ENCODE assay signal across 8 mouse cellular contexts in genomic region chr7:90128631-90129200, GRCm38 (mm10). TPM values are rescaled to one million over a fixed set of nuclear protein-coding genes. Genes with fewer than 3 reads are reported as not detected.
DNase-seq lines count a peak whose midpoint lies in the region; ATAC-seq and TF ChIP-seq lines count a peak whose summit lies in the region.

No protein-coding gene starts in this region.

- no peak for TF ChIP-seq POLR2A in thymus, adult 2 months (IDR thresholded peaks at IDR 0.05; ENCODE audit: control insufficient read depth, extremely low read depth, insufficient read depth, low read length, poor library complexity)

- no peak for TF ChIP-seq CTCF in thymus, adult 2 months (IDR thresholded peaks at IDR 0.05; ENCODE audit: borderline replicate concordance, control insufficient read depth, extremely low read depth, insufficient read depth, low read length, poor library complexity)
- no peak for TF ChIP-seq CTCF in stomach, postnatal 0 days (IDR thresholded peaks at IDR 0.05; ENCODE audit: low read depth)

- no peaks in the 10 kb centered on the region for H3K27me3 ChIP-seq in thymus, adult 2 months (ENCODE audit: control insufficient read depth, insufficient read depth, low read length)
- H3K27me3 ChIP-seq in limb, embryonic 13.5 days: no peaks in the 10 kb centered on the region
- H3K27me3 ChIP-seq in stomach, postnatal 0 days (ENCODE audit: control insufficient read depth, insufficient read depth, low read length): no peaks in the 10 kb centered on the region

- TF ChIP-seq EP300 in stomach, postnatal 0 days (optimal IDR thresholded peaks at IDR 0.05): no peak

- peak overlapping the region; percentile 82 for H3K4me2 ChIP-seq in limb, embryonic 13.5 days (replicated peaks)
- H3K4me2 ChIP-seq in stomach, postnatal 0 days (replicated peaks; ENCODE audit: low read depth): peak overlapping the region; percentile 66

- no peaks in the 10 kb centered on the region for H3K36me3 ChIP-seq in thymus, adult 2 months (ENCODE audit: control insufficient read depth, insufficient read depth, low read length)
- H3K36me3 ChIP-seq in limb, embryonic 13.5 days: peaks cover 5% of the 10 kb centered on the region
- no peaks in the 10 kb centered on the region for H3K36me3 ChIP-seq in stomach, postnatal 0 days (ENCODE audit: control insufficient read depth, insufficient read depth, low read length)

- no peaks in the 10 kb centered on the region; the same call in 1 of the 2 replicates for H3K4me1 ChIP-seq in thymus, adult 2 months (replicated peaks; ENCODE audit: control insufficient read depth, insufficient read depth, low read length)
- H3K4me1 ChIP-seq in limb, embryonic 13.5 days: peaks cover 18% of the 10 kb centered on the region
- H3K4me1 ChIP-seq in stomach, postnatal 0 days (replicated peaks; ENCODE audit: control insufficient read depth, insufficient read depth): no peaks in the 10 kb centered on the region

- intact Hi-C loops in gastrocnemius, postnatal 14 days (cut with DNase I; ENCODE audit: low total_unique reads): no loop called here

- H3K9ac ChIP-seq in limb, embryonic 13.5 days: 0 out of 2 replicates have a peak overlapping the region, but pooled peaks have one; percentile 97
- no peak overlapping the region; the same call in 1 of the 2 replicates for H3K9ac ChIP-seq in stomach, postnatal 0 days (ENCODE audit: low read length)

- H3K4me3 ChIP-seq in thymus, adult 2 months (ENCODE audit: control insufficient read depth, insufficient read depth, low read length): no peak overlapping the region
- peak overlapping the region; percentile 96 for H3K4me3 ChIP-seq in limb, embryonic 13.5 days
- H3K4me3 ChIP-seq in stomach, postnatal 0 days (ENCODE audit: low read depth, low read length): peak overlapping the region; percentile 99

- DNase-seq in frontal cortex, postnatal 10 days (ENCODE audit: low spot score in 2 of 2): no peak
- no peak for DNase-seq in thymus, adult 2 months
- DNase-seq in thymus, postnatal 14 days: no peak
- no peak for DNase-seq in stomach, postnatal 0 days (ENCODE audit: low spot score)
- no peak for DNase-seq in gastrocnemius, postnatal 14 days
- DNase-seq in cerebellum, adult 18-20 months: no peak

- ATAC-seq in frontal cortex, adult (ENCODE audit: low TSS enrichment): 0 out of 2 replicates have a peak, but pooled peaks have one; percentile 1
- ATAC-seq in limb, embryonic 13.5 days (ENCODE audit: low FRiP score, low read depth): no peak
- ATAC-seq in stomach, postnatal 0 days (ENCODE audit: low FRiP score, low TSS enrichment): no peak

- 74% methylated on average over 8 of the region's 8 CpGs for WGBS in thymus, adult 2 months
- WGBS in limb, embryonic 13.5 days: 60% methylated on average over 8 of the region's 8 CpGs
- 46% methylated on average over 8 of the region's 8 CpGs for WGBS in stomach, postnatal 0 days

- H3K9me3 ChIP-seq in limb, embryonic 13.5 days: no peaks in the 10 kb centered on the region
- no peaks in the 10 kb centered on the region for H3K9me3 ChIP-seq in stomach, postnatal 0 days (ENCODE audit: control insufficient read depth, low read length)

- H3K27ac ChIP-seq in thymus, adult 2 months (ENCODE audit: control insufficient read depth, insufficient read depth, low read length): peak overlapping the region; percentile 86; the same call in 1 of the 2 replicates
- H3K27ac ChIP-seq in limb, embryonic 13.5 days: peak overlapping the region; percentile 98
- H3K27ac ChIP-seq in stomach, postnatal 0 days (replicated peaks): peak overlapping the region; percentile 99

RNA-seq across cellular contexts. Expression of gene Picalm, which starts 1.3 kb away (rescaled TPM):
- polyA plus RNA-seq in thymus, adult 2 months (2012; rRNA removed): 65.0 and 65.2 TPM in 2 replicates
- 40.6 and 44.3 TPM in 2 replicates for polyA plus RNA-seq in limb, embryonic 13.5 days (2015; fragmentation: Nextera tagmentation; extraction: Ambion mirVana)
- polyA plus RNA-seq in stomach, postnatal 0 days (2015; fragmentation: Nextera tagmentation; extraction: Ambion mirVana): 25.1 and 25.3 TPM in 2 replicates
- total RNA-seq in gastrocnemius, postnatal 14 days (2021): 100 to 1,000 TPM; 111 to 140 TPM
